Mouse (Mus musculus) granulocyte monocyte progenitor cell, adult 5-6 weeks (primary cell): Measurements from ENCODE around the gene Uvrag. TPM values are rescaled to one million over a fixed set of nuclear protein-coding genes. Genes with fewer than 3 reads are reported as not detected.

ENCODE experiments used
- ATAC-seq: replicated peaks from 2 replicates; pipeline ENCODE4 v1.8.0; 2016; ENCODE audit warnings: mild to moderate bottlenecking, moderate TSS enrichment, inconsistent platforms; ENCODE audit not compliant: poor library complexity, severe bottlenecking
- total RNA-seq, 2 experiments: library from RNA; stranded (forward) in 1 of 2; stranded (reverse) in 1 of 2; fragments of 200-712, 200-1000 nt in 1 of 2; fragments of >200 nt in 1 of 2; fragmentation: Nextera tagmentation in 1 of 2; gene quantifications; 2 replicates each; pipeline ENCODE4 v1.2.3; 2014 to 2017

Uvrag gene
- total RNA-seq, 2 experiments from 2014 or later: 31.0 to 38.7 TPM

GRCm38 (mm10) chr7:98867794-98868150 lies 273.2 kb downstream of the Uvrag start:
- ATAC-seq: no peak

GRCm38 (mm10) chr7:98867053-98867793 lies 273.7 kb downstream of the Uvrag start:
- no peak for ATAC-seq

- ATAC-seq: no peak
Observed at GRCm38 (mm10) chr7:98863969-98864718, 276.8 kb downstream of the Uvrag start.

GRCm38 (mm10) chr7:98862994-98863393 lies 277.9 kb downstream of the Uvrag start:
- no peak for ATAC-seq

- ATAC-seq: no peak
Observed at GRCm38 (mm10) chr7:98861002-98861401, 279.9 kb downstream of the Uvrag start.

GRCm38 (mm10) chr7:98857094-98857493 lies 283.8 kb downstream of the Uvrag start:
- ATAC-seq: no peak

GRCm38 (mm10) chr7:98856128-98856527 lies 284.8 kb downstream of the Uvrag start:
- no peak for ATAC-seq

- no peak for ATAC-seq
Observed at GRCm38 (mm10) chr7:98855388-98855787, 285.6 kb downstream of the Uvrag start.

- ATAC-seq: no peak
Observed at GRCm38 (mm10) chr7:98853806-98854205, 287.1 kb downstream of the Uvrag start.

GRCm38 (mm10) chr7:98852950-98853650 lies 287.8 kb downstream of the Uvrag start:
- no peak for ATAC-seq

- no peak for ATAC-seq
Observed at GRCm38 (mm10) chr7:98851220-98851619, 289.7 kb downstream of the Uvrag start.

- ATAC-seq: no peak
Observed at GRCm38 (mm10) chr7:98850388-98850787, 290.6 kb downstream of the Uvrag start.

- ATAC-seq: peak; percentile 26; the same call in 1 of the 2 replicates
Observed at GRCm38 (mm10) chr7:98848899-98849640, 291.9 kb downstream of the Uvrag start.

- ATAC-seq: no peak
Observed at GRCm38 (mm10) chr7:98843649-98844048, 297.3 kb downstream of the Uvrag start.

- no peak for ATAC-seq
Observed at GRCm38 (mm10) chr7:98842997-98843396, 297.9 kb downstream of the Uvrag start.

GRCm38 (mm10) chr7:98841802-98842201 lies 299.1 kb downstream of the Uvrag start:
- no peak for ATAC-seq

- peak; percentile 40 for ATAC-seq
Observed at GRCm38 (mm10) chr7:98840771-98841170, 300.2 kb downstream of the Uvrag start.

GRCm38 (mm10) chr7:98839312-98839711 lies 301.6 kb downstream of the Uvrag start:
- ATAC-seq: no peak

GRCm38 (mm10) chr7:98838729-98839141 lies 302.2 kb downstream of the Uvrag start:
- peak; percentile 11; the same call in 1 of the 2 replicates for ATAC-seq

- ATAC-seq: peak; percentile 55
Observed at GRCm38 (mm10) chr7:98837901-98838300, 303.0 kb downstream of the Uvrag start.
